In genomic region chr2:130576564-130576963, GRCm38 (mm10) we compare ENCODE assay signal across 13 mouse cellular contexts. TPM values are rescaled to one million over a fixed set of nuclear protein-coding genes. Genes with fewer than 3 reads are reported as not detected.
A peak's percentile ranks its signal among the peaks of the same experiment; 100 is the strongest.
DNase-seq lines count a peak whose midpoint lies in the region; ATAC-seq and TF ChIP-seq lines count a peak whose summit lies in the region.
"Not testable (repeated sequence)": the region's sequence is repeated elsewhere in the genome, so short reads cannot be mapped to it uniquely, and the experiment has no call there.
"Had no signal": no experiment of that assay in that cellular context is flagged by ENCODE, and none has a peak within 500 bp of the region (broad histone marks: within the 10 kb centered on the region; RNA-seq: fewer than 3 reads in every experiment).

No protein-coding gene starts in this region.

- peaks cover 58% of the 10 kb centered on the region for H3K27me3 ChIP-seq in embryonic facial prominence, embryonic 11.5 days (ENCODE audit: control insufficient read depth, insufficient read depth, low read length)
- peaks cover 67% of the 10 kb centered on the region for H3K27me3 ChIP-seq in hindbrain, embryonic 15.5 days
- peaks cover 69% of the 10 kb centered on the region for H3K27me3 ChIP-seq in liver, embryonic 16.5 days (ENCODE audit: control insufficient read depth, insufficient read depth, low read depth, low read length)
- peaks cover 55% of the 10 kb centered on the region for H3K27me3 ChIP-seq in midbrain, postnatal 0 days (ENCODE audit: insufficient read depth, low read length)
- H3K27me3 ChIP-seq in testis, adult 2 months (ENCODE audit: control insufficient read depth, insufficient read depth, low read length) = not testable (repeated sequence)

- not testable (repeated sequence) for ATAC-seq in embryonic facial prominence, embryonic 11.5 days (replicated peaks; ENCODE audit: insufficient number of reproducible peaks, low FRiP score, low TSS enrichment, low read depth); hindbrain, embryonic 15.5 days (ENCODE audit: low FRiP score, low read depth); liver, embryonic 16.5 days (ENCODE audit: low read depth); midbrain, postnatal 0 days (ENCODE audit: low FRiP score)
- peak; percentile 16; the same call in 1 of the 2 replicates for ATAC-seq in granulocyte monocyte progenitor cell, adult 5-6 weeks (replicated peaks; ENCODE audit: poor library complexity, severe bottlenecking)

- not testable (repeated sequence) for H3K9me3 ChIP-seq in embryonic facial prominence, embryonic 11.5 days (replicated peaks; ENCODE audit: control insufficient read depth, low read length); hindbrain, embryonic 15.5 days; liver, embryonic 16.5 days (replicated peaks; ENCODE audit: control insufficient read depth, low read length); midbrain, postnatal 0 days (ENCODE audit: low read length)

- not testable (repeated sequence) for H3K27ac ChIP-seq in embryonic facial prominence, embryonic 11.5 days (replicated peaks; ENCODE audit: low read depth, low read length); hindbrain, embryonic 15.5 days (replicated peaks); liver, embryonic 16.5 days (ENCODE audit: low read length); midbrain, postnatal 0 days (ENCODE audit: low read depth, low read length); testis, adult 2 months (ENCODE audit: control insufficient read depth, insufficient read depth, low read depth, low read length)

- not testable (repeated sequence) for H3K4me1 ChIP-seq in embryonic facial prominence, embryonic 11.5 days (ENCODE audit: control insufficient read depth, insufficient read depth, low read length); liver, embryonic 16.5 days (ENCODE audit: control insufficient read depth, low read depth, low read length)
- peaks cover 32% of the 10 kb centered on the region for H3K4me1 ChIP-seq in hindbrain, embryonic 15.5 days (replicated peaks)
- H3K4me1 ChIP-seq in midbrain, postnatal 0 days (ENCODE audit: insufficient read depth, low read length) = 0 out of 2 replicates have a peak, but pooled peaks cover 13% of the 10 kb centered on the region
- peaks cover 10% of the 10 kb centered on the region for H3K4me1 ChIP-seq in testis, adult 2 months (ENCODE audit: control insufficient read depth, insufficient read depth, low read length)

- peak overlapping the region; percentile 51 for H3K4me2 ChIP-seq in embryonic facial prominence, embryonic 11.5 days (ENCODE audit: low read depth, low read length)
- H3K4me2 ChIP-seq in hindbrain, embryonic 15.5 days = peak overlapping the region; percentile 55
- peak overlapping the region; percentile 42 for H3K4me2 ChIP-seq in liver, embryonic 16.5 days (ENCODE audit: low read depth, low read length)
- peak overlapping the region; percentile 39 for H3K4me2 ChIP-seq in midbrain, postnatal 0 days (ENCODE audit: low read depth, low read length, poor library complexity, severe bottlenecking)

- not testable (repeated sequence) for H3K9ac ChIP-seq in embryonic facial prominence, embryonic 11.5 days (replicated peaks; ENCODE audit: low read length); liver, embryonic 16.5 days (ENCODE audit: low read depth, low read length); midbrain, postnatal 0 days (replicated peaks; ENCODE audit: low read length, poor library complexity, severe bottlenecking)
- H3K9ac ChIP-seq in hindbrain, embryonic 15.5 days = peak overlapping the region; percentile 12; the same call in 1 of the 2 replicates

- peak; percentile 21 to 37 for DNase-seq in adrenal gland, postnatal 36 days
- not testable (repeated sequence) for DNase-seq in embryonic facial prominence, embryonic 11.5 days (ENCODE audit: low spot score); midbrain, postnatal 0 days (ENCODE audit: low spot score)
- DNase-seq in kidney, postnatal 36 days = peak; percentile 21 to 62

- TF ChIP-seq POLR2A in testis, adult 2 months (IDR thresholded peaks at IDR 0.05; ENCODE audit: control insufficient read depth, low read depth, low read length) = not testable (repeated sequence)

- peak overlapping the region; percentile 24 for H3K4me3 ChIP-seq in embryonic facial prominence, embryonic 11.5 days (ENCODE audit: low read depth, low read length)
- H3K4me3 ChIP-seq in hindbrain, embryonic 15.5 days = peak overlapping the region; percentile 30
- H3K4me3 ChIP-seq in liver, embryonic 16.5 days (ENCODE audit: low read depth, low read length) = peak overlapping the region; percentile 23; the same call in 1 of the 2 replicates
- peak overlapping the region; percentile 22; the same call in 1 of the 2 replicates for H3K4me3 ChIP-seq in midbrain, postnatal 0 days (ENCODE audit: low read depth, low read length)
- H3K4me3 ChIP-seq in testis, adult 2 months (ENCODE audit: control insufficient read depth, low read depth, low read length) = peak overlapping the region; percentile 26

- 2% methylated on average over 27 of the region's 32 CpGs for WGBS in embryonic facial prominence, embryonic 11.5 days
- WGBS in hindbrain, embryonic 15.5 days = 2% methylated on average over 32 of the region's 32 CpGs
- 6% methylated on average over 27 of the region's 32 CpGs for WGBS in liver, embryonic 16.5 days (ENCODE audit: insufficient replicate concordance)
- 3% methylated on average over 25 of the region's 32 CpGs for WGBS in midbrain, postnatal 0 days

- not testable (repeated sequence) for H3K36me3 ChIP-seq in embryonic facial prominence, embryonic 11.5 days (replicated peaks; ENCODE audit: control insufficient read depth, insufficient read depth, low read depth, low read length); hindbrain, embryonic 15.5 days; liver, embryonic 16.5 days (ENCODE audit: control insufficient read depth, insufficient read depth); midbrain, postnatal 0 days (ENCODE audit: insufficient read depth, low read length); testis, adult 2 months (ENCODE audit: control insufficient read depth, insufficient read depth, low read length)

- not testable (repeated sequence) for TF ChIP-seq CTCF in midbrain, postnatal 0 days (IDR thresholded peaks at IDR 0.05); testis, adult 2 months (IDR thresholded peaks at IDR 0.05; ENCODE audit: control insufficient read depth, insufficient read depth, insufficient replicate concordance, low read depth, low read length)

RNA-seq across cellular contexts. Expression of gene Oxt, which starts 0.6 kb away (rescaled TPM):
- not detected for total RNA-seq in adrenal gland, postnatal 36 days (2021)
- not detected in 2 replicates for polyA plus RNA-seq in embryonic facial prominence, embryonic 11.5 days (2014; fragmentation: Nextera tagmentation; extraction: Ambion mirVana)
- not detected in 2 replicates for total RNA-seq in granulocyte monocyte progenitor cell, adult 5-6 weeks (2014; fragmentation: Nextera tagmentation)
- total RNA-seq in granulocyte monocyte progenitor cell, adult 5-6 weeks (2017) = not detected in 2 replicates
- 0.42 TPM in 1 of 2 replicates, not detected in the other for polyA plus RNA-seq in hindbrain, embryonic 15.5 days (2015; fragmentation: Nextera tagmentation; extraction: Ambion mirVana)
- not detected in 2 replicates for polyA plus RNA-seq in liver, embryonic 16.5 days (2015; fragmentation: Nextera tagmentation; extraction: Ambion mirVana)
- total RNA-seq in midbrain, postnatal 0 days (2014; rRNA removed) = 0.94 and 2.5 TPM in 2 replicates
- 5.0 and 24.0 TPM in 2 replicates for polyA plus RNA-seq in midbrain, postnatal 0 days (2015; fragmentation: Nextera tagmentation; extraction: Ambion mirVana)
- polyA plus RNA-seq in testis, adult 2 months (2012; rRNA removed) = not detected in 2 replicates
- total RNA-seq: gastrocnemius, postnatal 36 days; neutrophil, adult 5-6 weeks had no signal
- polyA plus RNA-seq: CD4-positive, CD25-positive, alpha-beta regulatory T cell, adult 4 months; erythroblast, embryonic 14.5 days; inflammation-experienced regulatory T-cells, adult 6 months had no signal

RNA-seq across cellular contexts. Expression of gene Avp, which starts 5.8 kb away (rescaled TPM):
- total RNA-seq in adrenal gland, postnatal 36 days (2021) = not detected
- polyA plus RNA-seq in embryonic facial prominence, embryonic 11.5 days (2014; fragmentation: Nextera tagmentation; extraction: Ambion mirVana) = not detected in 2 replicates
- total RNA-seq in granulocyte monocyte progenitor cell, adult 5-6 weeks (2014; fragmentation: Nextera tagmentation) = not detected in 2 replicates
- not detected in 2 replicates for total RNA-seq in granulocyte monocyte progenitor cell, adult 5-6 weeks (2017)
- polyA plus RNA-seq in hindbrain, embryonic 15.5 days (2015; fragmentation: Nextera tagmentation; extraction: Ambion mirVana) = not detected in 2 replicates
- not detected in 2 replicates for polyA plus RNA-seq in liver, embryonic 16.5 days (2015; fragmentation: Nextera tagmentation; extraction: Ambion mirVana)
- 10.7 and 12.2 TPM in 2 replicates for total RNA-seq in midbrain, postnatal 0 days (2014; rRNA removed)
- 145 and 317 TPM in 2 replicates for polyA plus RNA-seq in midbrain, postnatal 0 days (2015; fragmentation: Nextera tagmentation; extraction: Ambion mirVana)
- not detected in 2 replicates for polyA plus RNA-seq in testis, adult 2 months (2012; rRNA removed)
- total RNA-seq: gastrocnemius, postnatal 36 days; neutrophil, adult 5-6 weeks had no signal
- polyA plus RNA-seq: CD4-positive, CD25-positive, alpha-beta regulatory T cell, adult 4 months; erythroblast, embryonic 14.5 days; inflammation-experienced regulatory T-cells, adult 6 months had no signal

RNA-seq across cellular contexts. Expression of gene Mrps26, which starts 13.0 kb away (rescaled TPM):
- 10 to 100 TPM; 56.5 to 70.3 TPM for total RNA-seq in adrenal gland, postnatal 36 days (2021)
- 77.4 and 83.0 TPM in 2 replicates for polyA plus RNA-seq in embryonic facial prominence, embryonic 11.5 days (2014; fragmentation: Nextera tagmentation; extraction: Ambion mirVana)
- 66.7 and 82.1 TPM in 2 replicates for total RNA-seq in granulocyte monocyte progenitor cell, adult 5-6 weeks (2014; fragmentation: Nextera tagmentation)
- total RNA-seq in granulocyte monocyte progenitor cell, adult 5-6 weeks (2017) = 47.1 and 52.4 TPM in 2 replicates
- polyA plus RNA-seq in hindbrain, embryonic 15.5 days (2015; fragmentation: Nextera tagmentation; extraction: Ambion mirVana) = 100 and 106 TPM in 2 replicates
- polyA plus RNA-seq in liver, embryonic 16.5 days (2015; fragmentation: Nextera tagmentation; extraction: Ambion mirVana) = 30.9 and 34.3 TPM in 2 replicates
- 54.7 and 60.5 TPM in 2 replicates for total RNA-seq in midbrain, postnatal 0 days (2014; rRNA removed)
- 128 and 131 TPM in 2 replicates for polyA plus RNA-seq in midbrain, postnatal 0 days (2015; fragmentation: Nextera tagmentation; extraction: Ambion mirVana)
- polyA plus RNA-seq in testis, adult 2 months (2012; rRNA removed) = 22.4 and 30.2 TPM in 2 replicates

RNA-seq across cellular contexts. Expression of gene Fastkd5, which starts 53.3 kb away (rescaled TPM):
- 10 to 100 TPM; 11.4 to 12.9 TPM for total RNA-seq in adrenal gland, postnatal 36 days (2021)
- polyA plus RNA-seq in embryonic facial prominence, embryonic 11.5 days (2014; fragmentation: Nextera tagmentation; extraction: Ambion mirVana) = 23.8 and 24.7 TPM in 2 replicates
- 15.6 and 16.3 TPM in 2 replicates for total RNA-seq in granulocyte monocyte progenitor cell, adult 5-6 weeks (2014; fragmentation: Nextera tagmentation)
- 17.1 and 19.3 TPM in 2 replicates for total RNA-seq in granulocyte monocyte progenitor cell, adult 5-6 weeks (2017)
- 9.5 and 11.4 TPM in 2 replicates for polyA plus RNA-seq in hindbrain, embryonic 15.5 days (2015; fragmentation: Nextera tagmentation; extraction: Ambion mirVana)
- 7.9 and 8.8 TPM in 2 replicates for polyA plus RNA-seq in liver, embryonic 16.5 days (2015; fragmentation: Nextera tagmentation; extraction: Ambion mirVana)
- total RNA-seq in midbrain, postnatal 0 days (2014; rRNA removed) = 7.9 and 8.4 TPM in 2 replicates
- 5.9 and 7.4 TPM in 2 replicates for polyA plus RNA-seq in midbrain, postnatal 0 days (2015; fragmentation: Nextera tagmentation; extraction: Ambion mirVana)
- polyA plus RNA-seq in testis, adult 2 months (2012; rRNA removed) = 1.2 and 1.6 TPM in 2 replicates

RNA-seq across cellular contexts. Expression of gene Ubox5, which starts 53.3 kb away (rescaled TPM):
- total RNA-seq in adrenal gland, postnatal 36 days (2021) = 1 to 10 TPM; 6.3 to 6.9 TPM
- polyA plus RNA-seq in embryonic facial prominence, embryonic 11.5 days (2014; fragmentation: Nextera tagmentation; extraction: Ambion mirVana) = 19.8 and 19.9 TPM in 2 replicates
- total RNA-seq in granulocyte monocyte progenitor cell, adult 5-6 weeks (2014; fragmentation: Nextera tagmentation) = 7.0 and 9.3 TPM in 2 replicates
- 5.9 and 10.0 TPM in 2 replicates for total RNA-seq in granulocyte monocyte progenitor cell, adult 5-6 weeks (2017)
- 9.0 and 10.0 TPM in 2 replicates for polyA plus RNA-seq in hindbrain, embryonic 15.5 days (2015; fragmentation: Nextera tagmentation; extraction: Ambion mirVana)
- 4.1 and 4.5 TPM in 2 replicates for polyA plus RNA-seq in liver, embryonic 16.5 days (2015; fragmentation: Nextera tagmentation; extraction: Ambion mirVana)
- 6.0 and 6.8 TPM in 2 replicates for total RNA-seq in midbrain, postnatal 0 days (2014; rRNA removed)
- 5.1 and 5.5 TPM in 2 replicates for polyA plus RNA-seq in midbrain, postnatal 0 days (2015; fragmentation: Nextera tagmentation; extraction: Ambion mirVana)
- 7.7 and 8.0 TPM in 2 replicates for polyA plus RNA-seq in testis, adult 2 months (2012; rRNA removed)

Comparison
In these comparisons a context has a peak if more than half of its experiments do, and no peak if none do; other contexts are left out.
1. RNA of gene Avp, which starts 5.8 kb away (polyA plus RNA-seq): 145 to 317 TPM in midbrain, postnatal 0 days; not detected in testis, adult 2 months, not detected in hindbrain, embryonic 15.5 days, not detected in embryonic facial prominence, embryonic 11.5 days and not detected in liver, embryonic 16.5 days; every median in the first group is over 100 times any median in the second.
2. Peak in every context shown above with its lines, with median percentiles within 50 percentile points of each other: H3K4me2 ChIP-seq and H3K4me3 ChIP-seq.